Mouse (Mus musculus) naive thymus-derived CD4-positive, alpha-beta T cell, adult 2 months (primary cell): Measurements from ENCODE around the gene 1700025C18Rik.

Experiments
- DNase-seq: peaks from one replicate; pipeline ENCODE4 v3.0.0-alpha.2; 2011; ENCODE audit warnings: low read depth

1700025C18Rik gene

DNA sequence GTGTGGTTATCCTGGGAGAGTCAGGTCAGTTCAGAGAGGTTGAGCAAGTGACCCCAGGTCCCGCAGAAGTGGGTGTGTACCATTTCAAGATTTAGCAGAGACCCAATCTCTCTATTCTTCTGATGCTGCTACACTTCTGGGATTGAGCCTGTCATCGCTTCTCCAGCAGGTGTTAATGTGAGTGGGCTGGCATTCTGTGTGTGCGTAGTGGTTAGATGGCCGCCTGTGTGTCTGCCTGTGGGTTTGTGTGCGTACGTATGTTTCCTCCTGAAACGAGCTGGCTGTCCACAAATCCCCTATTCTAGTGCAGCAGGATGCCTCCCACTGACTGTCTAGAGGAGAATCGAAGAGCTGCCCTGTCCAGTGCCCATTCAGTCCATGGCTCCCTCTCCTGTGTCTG lies 12.5 kb downstream of the 1700025C18Rik start:
- DNase-seq, result no peak

DNA sequence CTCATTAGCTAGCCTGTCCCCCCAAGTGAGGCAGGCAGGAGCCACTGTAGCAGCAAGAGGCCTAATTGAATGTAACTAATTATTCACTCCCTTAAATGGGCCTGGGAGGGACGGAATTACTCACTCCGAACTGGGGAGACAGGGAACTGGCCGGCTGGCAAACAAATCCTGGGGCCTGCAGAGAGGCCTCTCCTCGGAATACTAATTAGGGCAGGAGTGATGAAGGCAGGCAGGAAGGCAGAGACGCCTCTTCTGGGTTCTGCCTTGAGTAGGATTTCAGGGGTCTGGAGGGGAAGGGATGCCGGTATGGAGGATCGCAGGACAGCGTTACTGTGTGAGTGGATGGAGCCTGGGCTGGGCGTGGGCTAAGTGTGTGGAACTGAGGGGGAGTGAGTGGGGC lies 13.5 kb downstream of the 1700025C18Rik start:
- DNase-seq, result no peak

DNA sequence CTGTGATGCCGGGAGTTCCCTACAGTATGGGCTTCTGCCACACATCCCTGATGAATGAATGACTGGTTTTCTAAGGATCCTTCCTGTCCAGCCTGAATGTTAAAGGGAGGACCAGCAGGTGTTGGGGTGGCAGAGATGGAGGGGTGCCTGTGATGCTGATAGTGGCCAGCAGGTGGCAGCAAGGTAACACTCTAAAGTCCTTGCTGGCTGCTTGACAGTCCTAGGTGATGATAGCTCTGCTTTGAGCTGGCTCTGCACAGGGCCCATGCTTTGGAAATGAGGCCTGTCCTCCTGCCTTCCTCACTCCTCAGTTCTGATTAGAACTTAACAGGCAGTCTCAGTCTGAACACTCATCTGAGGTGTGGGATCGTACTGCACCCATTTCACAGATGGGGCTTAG lies 15.6 kb downstream of the 1700025C18Rik start:
- peak; percentile 83 for DNase-seq

DNA sequence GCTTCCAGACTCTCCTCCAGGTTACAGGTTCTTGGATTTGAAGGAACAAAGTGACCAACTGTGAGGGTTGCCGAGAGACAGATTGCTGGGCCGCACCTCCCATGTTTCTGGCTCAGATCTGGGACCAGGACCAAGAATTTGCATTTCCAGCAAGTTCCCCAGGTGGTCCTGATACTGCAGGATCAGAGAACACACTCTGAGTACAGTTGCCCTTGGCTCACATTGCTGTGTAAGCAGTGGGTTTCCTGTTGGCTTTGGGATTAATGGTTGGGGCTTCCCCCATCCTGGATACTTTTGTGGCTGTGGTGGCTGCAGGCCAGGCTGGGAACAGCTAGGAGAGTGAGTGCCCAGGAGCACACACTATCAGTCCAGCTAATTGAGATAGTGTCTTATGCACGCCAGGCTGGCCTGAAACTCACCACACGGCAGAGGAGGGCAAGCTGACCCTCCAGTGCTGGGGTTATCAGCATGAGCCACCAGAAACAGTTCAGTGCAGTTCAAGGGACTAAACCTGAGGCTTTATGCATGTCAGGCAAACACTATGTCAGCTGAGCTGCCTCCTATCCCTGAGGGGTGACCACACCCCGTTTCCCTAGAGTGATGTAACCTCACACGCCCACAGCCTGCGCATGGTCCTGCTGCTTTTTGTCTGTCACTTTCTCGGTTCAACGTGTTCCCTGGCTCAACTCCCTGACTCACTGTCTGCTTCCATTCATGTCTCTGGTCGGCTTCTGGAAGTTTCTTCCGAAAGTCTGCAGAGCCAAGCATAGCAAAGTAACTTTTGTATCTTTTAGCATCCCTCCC lies 16.3 kb downstream of the 1700025C18Rik start:
- no peak for DNase-seq

DNA sequence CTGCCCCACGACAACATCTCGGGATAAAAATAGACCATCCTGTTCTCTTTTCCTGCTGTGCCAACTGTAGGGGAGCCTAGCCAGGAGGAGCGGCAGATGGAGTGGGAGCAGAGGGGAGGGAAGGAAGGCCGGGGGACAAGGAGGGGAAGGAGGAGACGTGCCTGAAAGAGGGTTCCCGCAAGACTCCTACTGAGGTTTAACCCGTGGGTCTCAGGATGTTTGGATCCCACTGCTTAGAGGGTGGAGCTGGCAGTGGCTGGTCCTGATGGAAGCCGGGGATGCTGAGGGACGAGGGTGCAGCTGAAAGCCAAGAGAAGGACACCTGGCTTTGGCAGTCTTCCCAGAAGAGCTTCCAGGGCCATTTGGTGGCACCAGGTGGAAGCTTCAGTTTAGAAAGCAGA lies 17.2 kb downstream of the 1700025C18Rik start:
- DNase-seq, result no peak

DNA sequence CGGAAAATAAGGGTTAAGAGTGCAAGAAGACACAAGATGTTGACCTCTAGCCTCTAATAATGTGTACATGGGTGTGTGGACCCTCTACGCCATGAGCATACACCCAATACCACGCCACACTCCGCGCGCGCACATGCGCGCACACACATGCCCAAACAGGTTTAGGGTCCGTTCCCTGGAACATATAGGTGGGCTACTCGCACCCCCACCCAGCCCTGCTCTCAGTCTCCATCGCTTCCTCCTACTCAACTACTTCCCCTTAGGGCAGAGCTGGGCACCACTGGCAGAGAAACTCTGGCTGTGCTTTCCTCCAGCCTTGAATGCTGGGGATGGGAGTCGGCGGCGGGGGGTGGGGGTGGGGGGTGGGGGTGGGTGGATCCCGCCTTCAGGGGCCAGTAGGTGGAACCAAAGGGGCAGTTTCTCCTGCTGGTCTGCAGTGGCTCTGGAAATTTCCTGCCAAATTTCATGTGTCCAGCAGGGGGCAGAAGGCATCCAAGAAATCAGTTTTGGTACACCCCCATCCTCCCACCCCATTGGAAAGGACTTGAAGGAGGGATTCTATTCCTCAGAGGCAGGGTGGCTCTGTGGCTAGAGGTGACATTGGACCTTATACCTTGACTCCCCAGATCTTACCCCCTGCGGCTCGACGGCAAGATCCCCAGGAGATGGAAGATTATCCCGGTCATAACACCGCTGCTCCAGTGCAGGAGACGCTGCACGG lies 20.3 kb downstream of the 1700025C18Rik start:
- peak; percentile 55 for DNase-seq

DNA sequence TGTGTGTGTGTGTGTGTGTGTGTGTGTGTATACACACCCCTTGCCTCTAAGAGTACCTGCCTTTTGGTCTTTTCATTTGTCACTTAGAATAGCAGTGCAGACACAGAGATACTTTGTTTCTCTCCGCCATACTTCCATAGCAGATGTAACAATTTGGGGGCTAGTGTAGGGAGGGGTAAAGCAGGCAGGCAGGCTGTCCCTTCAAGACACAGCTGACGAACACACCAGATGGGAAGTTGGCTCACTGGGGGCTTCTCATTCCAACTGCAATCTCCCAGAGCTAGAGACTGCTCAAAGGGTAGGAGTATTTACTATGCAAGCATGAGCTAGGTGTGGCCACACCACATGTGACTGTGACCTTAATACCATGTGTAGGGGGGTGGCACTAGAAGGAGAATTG lies 21.7 kb downstream of the 1700025C18Rik start:
- no peak for DNase-seq

DNA sequence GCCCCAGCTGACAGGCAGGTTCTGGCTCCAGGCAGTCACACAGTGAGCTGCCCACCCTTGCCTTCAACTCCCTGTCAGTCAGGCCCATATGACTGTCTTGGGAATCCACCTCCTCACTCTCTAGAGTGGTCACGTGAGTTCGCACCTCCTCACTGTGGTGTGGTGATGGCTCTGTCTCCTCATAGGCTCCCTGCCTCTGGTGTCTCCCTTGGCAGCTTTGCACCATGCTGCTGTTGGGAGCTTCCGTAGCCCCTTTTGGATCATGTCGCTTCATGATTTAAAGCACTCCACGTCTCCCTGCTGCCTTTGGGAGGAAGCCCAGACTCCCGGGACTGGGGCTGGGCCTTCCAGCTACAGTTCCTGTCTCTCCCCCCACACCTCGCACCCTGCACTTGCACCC lies 26.1 kb downstream of the 1700025C18Rik start:
- DNase-seq, result no peak

DNA sequence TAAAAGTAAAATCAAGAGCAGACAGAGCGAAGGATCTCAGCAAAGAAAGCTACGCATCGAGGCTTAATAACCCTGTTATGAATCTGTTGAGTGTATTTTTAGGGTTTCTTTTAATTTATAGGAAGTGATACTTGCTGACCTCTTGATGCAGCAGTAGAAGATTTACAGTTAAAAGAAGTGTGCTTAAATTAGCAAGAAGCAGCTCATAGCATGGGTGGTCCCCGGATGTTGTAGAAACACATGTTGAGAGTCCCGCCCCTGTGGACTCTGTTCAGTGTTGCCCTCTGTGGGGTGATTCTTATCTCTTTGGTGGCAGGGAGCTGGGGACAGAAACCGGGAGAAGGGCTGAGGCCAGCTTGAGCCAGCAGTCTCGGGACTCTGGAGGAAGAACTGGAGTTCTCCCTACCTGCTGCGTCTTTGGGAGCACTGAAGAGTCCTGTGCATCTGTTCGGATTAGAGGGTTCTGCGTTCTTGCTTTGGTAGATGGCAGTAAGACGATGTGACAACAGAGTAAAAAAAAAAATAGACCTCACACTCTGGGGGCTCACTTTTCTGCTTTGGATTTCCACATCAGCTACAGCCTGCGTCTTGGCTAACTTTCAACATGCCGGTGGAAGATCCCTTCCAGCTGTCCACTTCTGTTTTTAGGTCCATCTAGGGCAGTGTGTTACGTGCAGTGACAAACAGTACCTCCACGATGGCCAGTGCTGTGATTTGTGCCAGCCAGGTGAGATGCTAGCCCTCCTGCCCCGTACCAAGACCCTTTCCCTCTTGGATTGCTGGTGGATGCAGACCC lies 28.7 kb downstream of the 1700025C18Rik start:
- no peak for DNase-seq

DNA sequence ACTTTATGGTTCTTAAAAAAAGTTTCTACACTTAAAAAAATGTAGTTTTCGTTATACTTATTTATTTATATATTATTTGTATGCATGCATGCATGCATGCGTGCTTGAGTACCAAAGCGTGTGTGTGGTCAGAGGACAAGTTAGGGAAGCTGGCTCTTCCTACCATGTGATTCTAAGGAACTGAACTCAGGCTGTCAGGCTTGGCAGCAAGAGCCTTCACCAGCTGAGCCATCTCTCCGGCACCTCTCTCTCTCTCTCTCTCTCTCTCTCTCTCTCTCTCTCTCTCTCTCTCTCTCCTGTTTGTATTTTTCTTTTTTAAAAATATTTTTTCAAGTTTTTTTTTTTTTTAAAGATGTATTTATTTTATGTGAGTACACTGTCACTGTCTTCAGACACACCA lies 30.6 kb downstream of the 1700025C18Rik start:
- DNase-seq, result no peak

DNA sequence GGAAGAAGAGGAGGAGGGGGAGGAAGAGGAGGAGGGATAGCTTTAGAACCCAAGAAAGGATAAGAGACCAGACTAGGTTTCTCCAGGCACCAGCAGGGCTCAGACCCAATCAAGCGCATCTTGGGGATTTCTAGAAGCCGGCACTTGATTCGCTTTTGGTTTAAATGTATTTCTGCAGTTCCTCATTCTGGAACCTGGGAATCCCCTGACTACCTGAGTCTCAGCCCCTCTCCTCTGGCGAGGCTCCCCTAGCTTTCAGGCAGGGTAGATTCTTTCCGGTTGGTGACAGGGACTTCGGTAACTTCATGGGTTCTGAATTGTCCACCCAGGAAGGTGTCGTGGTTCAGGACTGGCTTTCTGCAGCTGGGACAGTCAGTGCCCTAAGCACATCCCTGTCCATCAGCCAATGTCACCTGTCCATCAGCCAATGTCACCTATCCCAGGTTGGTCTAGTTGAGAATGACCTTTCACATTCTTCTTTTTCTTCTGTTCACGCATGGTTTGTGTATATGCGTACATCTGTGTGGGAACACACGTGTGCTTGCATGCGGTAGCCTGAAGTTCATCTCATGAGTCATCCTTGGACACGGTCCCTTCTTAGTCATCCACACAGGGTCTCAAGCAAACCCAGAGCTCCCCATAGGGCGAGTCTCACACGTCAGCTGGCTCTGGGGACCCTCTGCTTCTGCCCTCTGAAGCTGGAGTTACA lies 34.0 kb downstream of the 1700025C18Rik start:
- DNase-seq, result no peak

DNA sequence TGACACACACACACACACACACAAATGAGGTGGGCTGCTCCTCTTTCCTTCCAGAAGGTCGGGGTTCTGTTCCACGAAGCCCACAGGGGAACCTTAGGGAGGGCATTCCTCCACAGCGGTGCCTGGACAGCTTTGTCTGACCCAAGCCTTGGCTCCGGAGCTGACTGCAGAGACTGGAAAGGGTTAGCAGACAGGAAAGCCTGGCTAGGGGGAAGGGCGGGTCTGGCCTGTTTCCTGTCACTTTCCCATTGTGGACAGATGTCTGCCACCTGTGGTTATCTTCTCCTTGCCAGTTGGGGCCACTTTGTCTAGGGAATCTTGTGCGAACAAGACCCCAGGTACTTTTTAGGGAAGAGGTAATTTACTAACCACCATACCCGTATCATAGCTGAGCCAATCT lies 34.6 kb downstream of the 1700025C18Rik start:
- no peak for DNase-seq

DNA sequence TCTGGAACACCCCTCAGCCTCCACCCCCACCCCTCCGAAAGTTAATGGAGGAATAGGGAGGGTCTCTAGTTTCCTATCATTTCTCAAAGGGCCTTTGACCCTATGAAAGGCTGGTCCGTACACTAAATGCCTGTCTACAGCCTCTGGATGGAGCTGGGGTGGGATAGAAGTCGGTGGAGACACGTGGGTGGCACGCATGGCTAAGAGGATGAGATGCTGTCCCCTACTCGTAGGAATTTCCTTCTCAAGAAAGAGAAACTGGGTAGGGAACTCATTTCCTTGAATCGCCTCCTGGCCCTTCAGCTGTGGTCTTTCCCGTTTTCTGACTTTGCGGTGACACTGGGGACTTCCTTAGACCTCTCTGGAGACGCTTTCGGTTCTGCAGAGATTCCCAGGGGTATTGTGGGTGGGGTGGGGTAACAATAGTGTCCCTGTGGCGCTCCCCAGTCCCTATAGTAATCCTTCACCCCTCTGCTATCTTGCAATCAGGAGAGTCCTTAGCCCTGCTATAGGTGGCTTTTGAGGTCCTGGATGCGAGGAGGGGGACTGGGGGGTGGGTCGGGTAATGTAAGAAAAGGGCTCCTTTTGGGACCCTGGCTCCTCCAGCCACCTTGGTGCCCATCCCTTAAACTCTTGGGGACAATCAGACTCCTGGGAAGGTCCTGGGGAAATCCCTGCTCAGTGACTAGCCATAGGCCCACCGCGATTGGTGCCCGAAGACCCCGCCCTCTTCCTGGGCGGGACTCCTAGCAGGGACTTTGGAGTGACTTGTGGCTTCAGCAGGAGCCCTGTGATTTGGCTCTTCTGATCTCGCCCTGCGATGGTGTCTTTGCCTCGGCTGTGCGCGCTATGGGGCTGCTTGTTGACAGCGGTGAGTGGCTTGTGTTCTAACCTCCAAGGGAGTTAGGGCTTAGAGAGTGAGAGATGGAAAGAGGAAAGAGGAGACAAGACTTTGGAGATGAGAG lies 35.4 kb downstream of the 1700025C18Rik start, which contains the start of gene Cd40:
Gene Cd40 (plus strand): TSS at position 740 of the 965 bp plus-strand sequence.
- DNase-seq, result peak; percentile 25

DNA sequence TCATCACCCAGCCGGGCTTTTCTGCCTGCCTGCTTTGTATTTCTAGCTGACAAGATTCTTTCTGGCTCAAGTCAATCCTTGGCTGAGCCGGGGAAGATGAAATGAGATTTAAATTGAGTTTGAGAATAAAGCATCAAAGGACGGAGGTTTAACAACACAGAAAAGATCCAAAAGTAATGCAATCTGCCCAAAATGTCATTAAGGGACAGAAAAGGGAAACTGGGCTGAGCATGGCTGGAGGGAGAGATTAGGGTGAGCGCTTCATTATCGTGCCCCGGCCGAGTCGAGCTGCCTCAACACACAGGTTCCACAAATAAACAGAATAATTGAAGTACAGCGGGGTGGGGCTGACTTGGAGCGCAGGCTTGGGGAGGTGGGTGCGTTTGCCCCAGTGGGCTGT lies 39.0 kb downstream of the 1700025C18Rik start:
- DNase-seq, result no peak

DNA sequence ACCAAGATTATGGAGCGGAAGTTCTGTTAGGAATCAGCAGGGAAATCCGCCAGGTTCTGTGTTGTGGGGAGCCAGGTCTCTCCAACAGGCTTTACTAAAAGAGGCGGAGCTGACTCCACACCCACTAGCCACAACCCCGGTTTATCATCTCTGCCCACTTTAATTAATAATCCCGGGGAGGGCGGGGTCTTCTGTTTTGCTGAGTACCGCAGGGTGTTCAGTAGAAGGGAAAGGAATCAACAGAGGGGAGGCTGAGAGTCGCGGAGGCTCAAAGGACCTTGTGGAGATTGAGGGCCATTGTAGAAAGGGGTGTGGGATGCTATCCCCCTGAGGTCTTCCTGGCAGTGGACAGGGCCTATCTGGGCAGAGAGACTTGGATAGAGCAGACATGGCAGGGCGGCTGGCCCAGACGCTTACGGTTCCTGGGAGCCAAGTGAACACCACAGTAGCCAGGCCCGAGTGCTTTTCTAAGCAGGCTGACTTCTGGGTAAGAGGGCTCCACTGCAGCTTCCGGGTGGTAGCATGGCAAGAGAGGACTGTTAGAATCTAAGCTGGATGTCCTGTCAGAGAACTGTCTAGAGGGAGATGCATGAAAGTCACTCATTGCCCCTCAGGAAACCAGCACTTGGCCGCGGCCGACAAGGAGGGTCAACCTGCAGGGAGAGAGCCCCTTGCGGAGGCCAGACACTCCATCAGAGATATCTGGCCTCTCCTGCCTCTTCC lies 39.6 kb downstream of the 1700025C18Rik start:
- DNase-seq, result no peak

DNA sequence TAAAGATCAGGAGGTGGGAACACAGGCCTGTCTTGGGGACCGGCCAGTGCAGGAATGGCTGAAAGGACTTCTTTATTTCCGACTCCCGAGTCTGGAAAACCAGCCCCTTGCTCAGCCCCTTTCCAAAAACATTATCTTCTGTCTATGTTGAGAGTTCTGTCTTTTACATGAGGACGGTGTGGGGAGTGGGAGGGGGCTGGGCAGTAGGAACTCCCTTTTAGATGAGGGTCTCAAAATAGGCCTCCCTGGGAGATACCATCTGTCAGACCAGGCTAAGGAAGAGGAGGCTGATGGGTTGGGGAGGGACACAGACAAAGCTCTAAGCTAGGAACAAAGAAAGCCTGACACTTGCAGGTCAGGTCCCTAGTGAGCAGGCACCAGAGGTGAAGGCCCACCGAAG lies 41.5 kb downstream of the 1700025C18Rik start:
- DNase-seq, result no peak

DNA sequence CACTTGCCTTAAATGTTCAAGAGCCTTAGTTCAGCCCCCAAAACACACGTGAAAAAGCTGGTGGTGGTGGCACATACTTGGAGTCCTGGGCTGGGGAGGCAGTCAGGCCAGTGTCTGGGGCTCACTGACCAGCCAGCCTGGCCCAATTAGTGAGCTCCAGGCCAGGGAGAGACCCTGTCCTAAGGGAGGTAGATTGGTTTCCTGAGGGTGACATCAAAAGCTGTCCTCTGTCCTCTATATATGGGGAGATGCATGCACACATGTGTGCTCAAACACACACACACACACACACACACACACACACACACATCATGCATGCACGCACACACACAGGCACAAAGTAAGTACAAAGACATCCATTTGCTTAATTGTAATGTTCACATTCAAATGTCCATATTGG lies 46.8 kb downstream of the 1700025C18Rik start:
- DNase-seq, result no peak

DNA sequence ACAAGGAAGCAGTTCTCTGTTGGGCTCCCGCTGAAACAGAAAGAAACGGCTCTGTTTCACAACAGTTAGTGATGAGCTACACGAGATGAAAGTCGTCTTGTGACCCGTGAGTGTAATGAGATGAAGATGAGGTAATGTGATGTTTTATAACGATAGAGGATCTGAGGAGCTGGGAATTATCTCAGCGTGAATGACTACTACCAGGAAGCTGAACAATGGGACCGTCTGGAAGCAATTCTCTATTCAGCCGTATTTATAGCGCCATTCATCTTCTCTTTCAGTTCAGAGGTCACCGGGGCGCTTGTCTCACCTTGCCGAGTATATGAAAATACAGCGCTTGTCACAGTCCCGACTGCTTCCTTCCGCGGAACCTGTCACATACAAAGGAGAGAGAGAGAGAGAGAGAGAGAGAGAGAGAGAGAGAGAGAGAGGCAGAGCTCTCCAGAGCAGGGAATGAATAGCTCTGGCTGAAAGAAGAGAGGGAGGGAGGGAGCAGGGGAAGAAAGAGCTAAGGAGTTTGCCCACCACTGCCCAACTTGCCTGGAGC lies 47.4 kb downstream of the 1700025C18Rik start:
- DNase-seq, result peak; percentile 31

DNA sequence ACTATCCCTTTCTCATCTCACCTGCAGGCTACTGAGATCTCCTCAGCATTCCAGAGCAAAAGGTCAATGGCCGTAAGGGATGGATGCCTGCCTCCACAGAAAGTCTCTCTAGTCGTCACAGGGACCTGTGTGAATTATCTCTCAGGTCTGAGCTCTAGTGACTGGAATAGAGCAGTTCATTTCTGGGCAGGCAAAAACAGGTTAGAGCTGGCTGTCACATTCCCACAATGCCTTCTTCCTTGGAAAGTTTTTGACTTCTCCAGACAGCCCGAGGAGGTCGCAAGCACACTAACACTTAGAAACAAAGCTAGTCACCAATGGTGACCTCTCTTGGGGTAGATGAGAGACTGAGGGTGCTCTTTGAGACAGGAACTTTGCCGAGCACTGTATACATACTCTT lies 48.4 kb downstream of the 1700025C18Rik start:
- no peak for DNase-seq

DNA sequence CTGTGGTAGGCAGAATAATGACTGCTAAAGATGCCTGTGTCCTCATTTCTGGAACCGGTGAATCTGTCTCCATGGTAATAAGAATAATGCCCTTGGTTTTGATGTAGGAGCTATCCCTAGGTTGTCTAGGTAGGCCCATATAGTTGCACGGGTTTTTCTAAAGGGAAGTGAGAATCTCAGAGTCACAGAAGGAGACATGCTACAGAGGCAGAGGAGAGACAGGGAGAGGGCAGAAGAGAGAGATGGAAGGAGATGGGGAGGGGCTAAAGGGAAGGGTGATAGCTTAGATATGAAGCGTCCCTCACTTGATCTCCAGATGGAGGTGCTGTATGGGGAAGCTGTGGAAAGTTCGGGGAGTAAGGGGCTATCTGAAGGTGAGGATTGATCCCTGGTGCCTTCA lies 53.1 kb downstream of the 1700025C18Rik start:
- no peak for DNase-seq
